Mouse (Mus musculus): ENCODE data around the gene Nifk.

Nifk gene

DNA sequence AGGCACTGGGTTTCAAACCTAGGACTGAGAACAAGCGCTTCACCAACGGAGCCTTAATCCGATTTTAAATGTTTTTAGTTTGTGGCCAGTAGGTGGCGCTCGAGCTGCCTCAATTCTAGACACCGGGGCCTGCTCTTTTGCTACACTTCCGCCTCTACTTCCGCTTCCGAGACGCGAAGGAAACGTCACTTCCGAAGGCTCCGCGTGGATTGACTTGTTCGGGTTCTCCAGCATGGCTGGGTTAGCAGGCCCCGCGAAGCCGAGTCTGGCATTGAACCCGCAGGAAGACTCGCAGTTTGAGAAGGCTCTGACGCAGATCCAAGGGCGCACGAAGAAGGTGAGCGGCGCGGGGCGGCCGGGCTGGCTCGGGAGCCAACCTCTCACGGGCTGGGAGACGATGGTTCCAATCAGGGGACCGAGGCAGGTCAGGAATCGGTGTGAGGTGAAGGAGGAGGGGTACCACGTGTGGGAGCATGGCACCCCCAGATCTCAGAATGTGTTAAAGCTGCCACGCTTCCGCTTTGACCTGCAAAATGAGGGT lies at the start of gene Nifk:
Gene Nifk, plus strand, starts transcription at position 179 of the 541 bp plus-strand sequence.
- peak; percentile 85 for DNase-seq (ENCODE audit: low spot score)

DNA sequence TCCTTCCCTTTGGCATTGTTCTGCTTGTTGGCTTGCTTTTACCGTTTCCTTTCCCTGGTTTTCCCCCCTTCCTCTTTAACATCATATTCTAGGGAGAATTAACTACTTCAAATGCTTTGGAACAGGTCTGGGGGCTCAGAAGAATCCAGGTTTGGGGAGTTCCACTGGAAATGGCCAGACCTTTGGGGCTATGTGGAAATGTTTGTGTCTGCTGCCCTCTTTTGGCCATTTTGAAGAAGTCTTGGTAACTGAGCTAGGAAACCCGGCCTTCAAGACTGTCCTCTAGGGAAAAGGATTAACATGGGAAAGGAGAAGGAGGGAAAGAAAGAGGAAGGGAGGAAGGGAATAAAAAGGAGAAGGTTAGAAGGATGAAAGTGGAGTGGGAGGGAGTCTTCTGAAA lies 46.5 kb upstream of the Nifk start:
- DNase-seq (ENCODE audit: low spot score), result no peak

GRCm38 (mm10) chr1:118292291-118292690 lies 29.3 kb upstream of the Nifk start:
- no peak for DNase-seq (ENCODE audit: low spot score)

DNA sequence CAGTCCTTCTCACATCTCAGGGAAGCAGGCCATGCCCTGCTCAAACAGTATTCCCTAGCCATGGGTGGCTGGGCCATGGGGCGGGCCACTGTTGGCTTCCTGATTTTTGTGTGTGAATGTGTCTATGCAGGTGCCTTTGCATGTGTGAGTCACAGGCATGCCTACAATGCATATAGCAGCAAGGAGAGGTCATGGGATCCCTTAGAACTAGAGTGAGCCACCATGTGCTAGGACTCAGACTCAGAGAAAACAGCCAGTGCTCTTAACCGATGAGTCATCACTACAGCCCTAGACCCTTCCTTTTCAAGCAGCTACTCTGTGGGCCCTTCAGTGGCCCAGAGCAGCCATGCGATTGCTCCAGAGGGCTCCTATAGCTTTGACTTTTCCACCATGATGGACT lies 27.4 kb upstream of the Nifk start:
- no peak for DNase-seq (ENCODE audit: low spot score)

DNA sequence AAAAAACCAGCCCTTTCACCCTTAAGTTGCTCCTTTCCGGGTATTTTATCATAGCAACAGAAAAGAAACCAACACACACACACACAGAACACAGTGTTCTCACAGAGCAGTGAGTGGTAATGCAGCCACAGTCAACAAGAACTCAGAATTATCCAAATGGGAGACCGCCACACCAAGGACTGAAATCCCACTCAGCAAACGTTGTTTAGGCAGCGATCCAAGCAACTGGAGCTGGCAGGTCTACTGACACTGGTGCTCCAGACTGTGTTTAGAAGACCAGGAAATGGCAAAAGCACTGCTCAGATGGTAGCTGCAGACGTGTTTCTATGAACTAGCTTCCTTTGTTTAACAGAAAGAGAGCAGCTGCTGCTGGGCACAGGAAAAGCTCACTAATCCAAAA lies 26.8 kb upstream of the Nifk start:
- DNase-seq (ENCODE audit: low spot score), result no peak

DNA sequence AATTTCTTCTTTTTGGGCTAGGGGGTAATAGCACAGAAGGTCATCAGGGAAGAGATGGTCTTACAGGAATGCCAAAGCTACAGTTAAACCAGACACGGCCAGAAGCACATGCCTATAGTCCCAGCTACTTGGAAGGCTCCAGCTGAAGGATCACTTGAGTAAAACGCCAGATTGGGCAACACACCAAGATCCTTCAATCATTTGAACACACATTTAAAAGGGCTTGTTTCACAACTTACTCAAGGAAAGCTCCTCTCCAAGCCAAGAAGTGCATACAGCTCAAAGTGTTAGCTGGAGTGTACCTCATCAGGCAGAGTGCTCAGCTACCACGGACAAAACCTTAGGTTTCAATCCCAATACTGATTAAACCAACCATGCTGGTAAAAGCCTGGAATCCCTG lies 25.0 kb upstream of the Nifk start:
- no peak for DNase-seq (ENCODE audit: low spot score)

DNA sequence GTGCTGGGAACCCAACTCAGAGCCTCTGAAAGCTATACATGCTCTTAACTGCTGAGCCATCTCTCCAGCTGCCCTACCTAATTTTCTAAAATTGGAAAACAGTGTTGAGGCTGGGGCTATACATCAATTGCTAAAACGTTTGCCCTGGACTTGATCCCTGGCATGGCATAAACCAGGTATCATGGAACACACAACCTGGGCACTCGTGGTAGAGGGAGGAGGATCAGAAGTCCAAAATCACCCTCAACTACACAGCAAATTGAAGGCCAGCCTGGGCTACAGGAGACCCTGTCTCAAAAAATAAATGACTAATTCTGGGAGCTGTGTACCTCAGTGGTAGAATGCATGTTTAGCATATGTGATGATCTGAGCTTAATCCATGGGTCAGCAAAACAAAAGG lies 23.9 kb upstream of the Nifk start:
- no peak for DNase-seq (ENCODE audit: low spot score)

- peak; percentile 91 for DNase-seq (ENCODE audit: low spot score)
Measured at GRCm38 (mm10) chr1:118310780-118311621, 10.6 kb upstream of the Nifk start.

DNA sequence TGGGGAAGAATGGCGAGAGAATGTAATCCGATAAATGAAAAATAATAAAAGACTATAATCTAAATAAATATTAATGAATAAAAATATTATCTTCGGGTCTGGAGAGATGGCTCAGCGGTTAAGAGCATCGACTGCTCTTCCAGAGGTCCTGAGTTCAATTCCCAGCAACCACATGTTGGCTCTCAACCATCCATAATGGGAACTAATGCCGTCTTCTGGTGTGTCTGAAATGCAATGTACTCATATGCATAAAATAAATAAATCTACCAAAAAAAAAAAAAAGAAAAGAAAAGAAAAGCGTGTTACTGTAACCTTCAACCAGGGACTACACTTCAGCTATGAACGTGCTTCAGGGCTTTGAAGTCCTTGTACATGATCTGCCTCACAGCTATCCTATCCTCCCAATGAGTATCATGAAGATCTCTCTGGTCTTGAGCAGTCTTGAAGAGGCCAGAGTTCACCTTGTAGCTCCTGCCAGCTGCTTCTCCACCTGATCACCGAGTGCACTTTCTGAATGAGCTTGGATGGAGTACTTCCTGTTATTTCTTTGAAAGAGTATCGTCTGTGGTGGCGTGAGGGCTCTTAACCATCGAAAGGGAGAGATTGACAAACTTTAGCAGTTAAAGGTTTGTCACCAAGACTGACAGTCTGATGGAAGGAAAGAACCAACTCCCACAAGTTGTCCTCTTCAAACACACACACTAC lies 9.9 kb upstream of the Nifk start, which contains the start of gene Tsn:
Gene Tsn, minus strand, starts transcription at position 118 of the 705 bp plus-strand sequence.
- DNase-seq (ENCODE audit: low spot score), result no peak

GRCm38 (mm10) chr1:118320696-118321095 lies 943 bp upstream of the Nifk start:
- DNase-seq (ENCODE audit: low spot score), result peak; percentile 13

DNA sequence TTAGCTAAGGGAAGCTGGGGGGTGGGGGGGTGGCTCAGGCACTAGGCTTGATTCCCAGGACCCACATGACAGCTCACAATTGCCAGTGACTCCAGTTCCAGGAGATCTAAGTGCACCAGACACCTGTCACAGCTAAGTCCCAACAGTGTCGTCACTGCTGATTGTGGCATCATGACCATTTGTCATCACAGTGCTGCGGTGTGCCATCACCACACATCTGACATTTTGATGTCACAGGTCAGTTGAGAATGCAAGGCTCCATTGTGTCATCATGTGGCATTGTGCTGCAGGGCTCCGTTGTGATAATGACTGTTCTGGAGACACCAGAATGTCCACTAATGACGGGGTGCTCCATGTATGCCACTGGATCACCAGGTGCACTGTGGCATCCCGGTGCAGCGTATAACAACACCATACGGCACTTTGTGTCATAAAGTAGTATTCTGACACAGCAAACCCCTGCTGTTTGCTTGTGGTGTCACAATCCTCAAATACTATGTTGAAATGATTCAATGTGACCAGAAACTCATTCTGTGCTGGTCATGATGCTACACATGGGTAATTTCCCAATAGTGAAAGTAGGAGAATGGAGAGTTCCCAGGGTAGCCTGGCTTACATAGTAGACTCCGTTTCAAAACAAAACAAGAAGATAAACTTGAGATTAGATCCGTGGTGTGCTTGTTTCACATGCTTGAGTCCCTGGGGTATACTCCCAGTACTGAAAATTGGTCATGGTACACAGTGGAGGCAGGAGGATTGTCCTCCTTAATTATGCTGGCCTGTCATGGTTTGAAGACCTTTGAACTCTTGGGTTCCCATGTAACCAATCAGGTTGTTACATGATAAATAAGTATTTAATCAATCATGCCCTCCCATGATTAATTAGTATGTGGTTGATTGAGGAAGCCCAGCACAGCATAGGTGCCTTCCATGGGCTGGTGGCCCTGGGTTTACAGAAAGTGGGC lies 13.4 kb downstream of the Nifk start:
- DNase-seq (ENCODE audit: low spot score), result no peak

DNA sequence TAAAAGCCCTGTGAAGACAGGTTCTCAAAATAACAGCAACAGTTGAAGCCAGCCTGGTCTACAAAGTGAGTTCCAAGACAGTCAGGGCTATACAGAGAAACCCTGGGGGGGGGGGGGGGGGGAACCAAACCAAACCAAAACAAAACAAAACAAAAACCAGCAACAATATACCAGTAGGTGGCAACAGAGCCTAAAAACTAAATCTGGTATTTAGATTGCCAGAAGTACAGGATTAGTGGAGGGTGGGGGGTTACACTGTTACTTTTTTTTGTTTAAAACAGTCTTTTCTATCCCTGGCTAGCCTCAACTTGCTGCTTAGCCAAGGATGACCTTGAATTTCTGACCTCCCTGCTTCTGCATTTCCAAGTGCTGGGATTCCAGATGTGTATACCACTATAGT lies 14.2 kb downstream of the Nifk start:
- no peak for DNase-seq (ENCODE audit: low spot score)

GRCm38 (mm10) chr1:118337921-118338320 lies 16.3 kb downstream of the Nifk start:
- no peak for DNase-seq (ENCODE audit: low spot score)

DNA sequence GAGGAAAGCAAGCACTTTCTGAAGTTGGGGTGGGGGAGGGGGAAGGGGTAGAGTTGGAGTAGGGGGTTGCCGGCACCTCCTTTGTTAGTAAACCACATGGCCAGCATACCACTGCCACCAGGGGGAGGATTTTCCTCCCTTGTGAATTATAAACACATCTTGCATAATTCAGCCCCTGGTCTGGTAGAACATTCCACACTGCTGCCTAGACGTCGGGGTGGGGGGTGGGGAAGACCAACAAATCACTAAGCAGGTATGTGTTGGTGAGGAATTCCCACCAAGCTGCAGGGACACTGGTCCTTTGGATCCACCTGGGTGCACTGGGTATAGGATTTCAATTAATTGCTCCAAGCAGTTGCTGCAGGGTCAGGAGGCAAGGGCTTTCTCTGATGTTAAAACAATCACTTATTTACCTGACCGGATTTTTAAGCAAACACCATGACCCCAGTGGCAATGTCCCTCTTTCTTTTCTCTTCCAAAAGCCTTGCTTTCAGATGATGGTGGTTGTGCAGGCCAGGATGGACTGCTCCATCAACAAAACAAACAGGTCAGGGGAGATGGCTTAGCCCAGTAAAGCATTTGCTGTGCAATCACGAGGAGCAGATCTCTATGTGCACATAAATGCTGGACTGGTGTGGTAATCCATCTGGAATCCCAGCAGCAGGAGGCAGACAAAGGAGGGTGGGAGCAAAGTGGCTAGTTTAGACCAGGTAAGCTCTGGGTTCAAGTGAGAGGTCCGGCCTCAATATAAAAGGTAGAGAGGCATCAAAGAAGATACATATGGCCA lies 22.2 kb downstream of the Nifk start:
- DNase-seq (ENCODE audit: low spot score), result no peak

- no peak for DNase-seq (ENCODE audit: low spot score)
Measured at GRCm38 (mm10) chr1:118349922-118350321, 28.3 kb downstream of the Nifk start.

DNA sequence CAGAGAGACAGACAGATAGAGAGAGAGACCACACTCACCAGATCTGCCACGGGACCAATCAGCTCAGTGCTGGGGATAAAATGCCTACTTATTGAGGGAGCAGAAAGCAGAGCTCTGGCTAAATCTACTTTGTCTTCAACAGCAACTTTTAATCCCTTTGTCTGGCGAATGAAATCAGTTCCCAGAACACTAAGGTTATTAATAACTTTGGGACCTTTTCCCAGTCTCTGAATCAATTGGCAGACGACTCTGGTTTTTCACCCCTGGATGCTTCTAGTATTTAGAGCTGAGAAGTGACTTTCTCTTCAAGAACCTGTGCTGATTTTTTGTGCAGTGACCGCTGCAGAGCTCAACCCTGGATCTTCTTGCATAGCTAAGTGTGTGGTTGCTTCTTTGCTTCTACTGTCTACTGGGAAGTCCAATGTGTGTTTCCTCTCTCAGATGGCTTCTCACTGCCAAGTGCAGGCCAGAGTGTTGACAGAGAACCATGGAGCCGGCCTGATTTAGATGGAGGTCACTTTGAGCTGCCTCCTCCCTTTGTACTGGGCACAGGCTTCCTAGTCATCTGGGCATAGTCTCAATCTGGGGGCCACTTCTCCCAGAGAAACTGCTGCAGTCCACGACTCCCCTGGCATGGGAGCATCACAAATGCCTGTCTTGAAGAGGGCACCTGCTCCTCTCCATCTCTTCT lies 37.6 kb downstream of the Nifk start:
- no peak for DNase-seq (ENCODE audit: low spot score)

DNA sequence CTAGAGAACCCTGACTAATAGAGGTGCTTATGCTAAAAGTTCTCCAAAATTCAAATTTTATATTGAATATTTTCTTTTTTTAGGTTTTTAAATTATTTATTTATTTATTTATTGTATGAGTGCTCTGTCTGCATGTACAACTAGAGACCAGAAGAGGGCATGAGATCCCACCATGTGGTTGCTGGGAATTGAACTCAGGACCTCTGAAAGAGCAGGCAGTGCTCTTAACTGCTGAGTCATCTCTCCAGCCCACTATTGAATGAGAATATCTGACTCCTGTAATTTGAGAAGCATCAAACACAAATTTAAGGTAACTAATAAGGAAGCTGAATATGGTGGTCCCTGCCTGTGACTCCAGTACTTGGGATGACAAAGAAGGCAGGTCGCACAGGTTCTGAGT lies 46.3 kb downstream of the Nifk start:
- DNase-seq (ENCODE audit: low spot score), result no peak

GRCm38 (mm10) chr1:118368721-118369461 lies 47.3 kb downstream of the Nifk start:
- no peak for DNase-seq (ENCODE audit: low spot score)

DNA sequence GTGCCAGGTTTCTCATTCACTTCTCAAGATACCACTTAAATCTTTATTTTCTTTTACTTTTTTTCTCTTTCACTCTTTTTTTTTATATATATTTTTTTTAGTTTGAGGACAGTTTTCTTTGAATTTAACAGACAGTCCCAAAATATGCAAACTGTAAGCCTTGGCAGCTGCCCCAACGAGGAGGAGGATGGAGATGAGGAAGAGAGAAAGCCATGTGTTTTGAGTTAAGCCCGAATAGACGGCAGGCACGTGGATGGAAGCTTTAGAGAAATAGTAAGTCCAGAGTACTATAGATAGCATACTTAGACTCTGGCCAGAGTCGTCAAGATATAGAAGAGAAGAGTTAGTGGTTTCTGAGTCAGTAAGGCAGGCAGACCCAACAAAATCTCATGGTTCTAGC lies 56.1 kb downstream of the Nifk start:
- DNase-seq (ENCODE audit: low spot score), result no peak

Data from ovary, postnatal 36 days (tissue).